Mouse (Mus musculus) brain, embryonic 14.5 days (tissue): ENCODE results near the gene Gm42791.

ENCODE experiments used
- CTCF ChIP-seq: fragments of 200-500 bp; IDR thresholded peaks from 2 replicates; pipeline ENCODE4 v1.5.1; 2012; ENCODE audit warnings: inconsistent platforms, mild to moderate bottlenecking, moderate library complexity, borderline replicate concordance; ENCODE audit not compliant: insufficient read depth, insufficient read length; ENCODE audit errors: extremely low read depth
- POLR2A ChIP-seq: fragments of 200-500 bp; IDR thresholded peaks from 2 replicates; pipeline ENCODE4 v1.6.1; 2012; ENCODE audit warnings: mild to moderate bottlenecking, inconsistent platforms, borderline replicate concordance; ENCODE audit not compliant: poor library complexity, insufficient read depth, insufficient read length, severe bottlenecking; ENCODE audit errors: extremely low read depth

- TF ChIP-seq POLR2A (no peak), CTCF (no peak)
Measured at GRCm38 (mm10) chr5:148955575-148955974, 39.4 kb downstream of the Gm42791 start.
